Mouse (Mus musculus): ENCODE results near the gene Psmd7. TPM values are rescaled to one million over a fixed set of nuclear protein-coding genes. Genes with fewer than 3 reads are reported as not detected.

Gene Psmd7
- polyA plus RNA-seq, 1 experiment from 2014 or later = 119 TPM

- no peak overlapping the region for H3K9ac ChIP-seq (ENCODE audit: low read depth, low read length)
- no peak overlapping the region for H3K4me3 ChIP-seq (ENCODE audit: low read depth, low read length)
- no peaks in the 10 kb centered on the region for H3K36me3 ChIP-seq (ENCODE audit: control insufficient read depth, insufficient read depth)
- no peaks in the 10 kb centered on the region for H3K9me3 ChIP-seq (ENCODE audit: control insufficient read depth)
- 3% methylated on average over 7 of the region's 7 CpGs for WGBS
- no peak overlapping the region for H3K4me2 ChIP-seq (replicated peaks; ENCODE audit: low read depth)
- H3K27ac ChIP-seq (ENCODE audit: low read depth, low read length) = no peak overlapping the region
- no peaks in the 10 kb centered on the region for H3K4me1 ChIP-seq (replicated peaks; ENCODE audit: control insufficient read depth, insufficient read depth, low read length)
- ATAC-seq = no peak
- TF ChIP-seq CTCF (IDR thresholded peaks at IDR 0.05; ENCODE audit: low read depth) = peak; percentile 84
- no peaks in the 10 kb centered on the region for H3K27me3 ChIP-seq (replicated peaks; ENCODE audit: control insufficient read depth, insufficient read depth, low read length)
These were observed 14.8 kb upstream of the Psmd7 start for GRCm38 (mm10) chr8:107603026-107603425.

GRCm38 (mm10) chr8:107599691-107600090 is 11.4 kb upstream of the Psmd7 start:
- no peak for TF ChIP-seq CTCF (IDR thresholded peaks at IDR 0.05; ENCODE audit: low read depth)
- no peaks in the 10 kb centered on the region for H3K36me3 ChIP-seq (ENCODE audit: control insufficient read depth, insufficient read depth)
- no peak overlapping the region for H3K4me2 ChIP-seq (replicated peaks; ENCODE audit: low read depth)
- no peak overlapping the region for H3K9ac ChIP-seq (ENCODE audit: low read depth, low read length)
- no peaks in the 10 kb centered on the region for H3K27me3 ChIP-seq (replicated peaks; ENCODE audit: control insufficient read depth, insufficient read depth, low read length)
- no peak for ATAC-seq
- 88% methylated on average over 9 of the region's 9 CpGs for WGBS
- H3K4me1 ChIP-seq (replicated peaks; ENCODE audit: control insufficient read depth, insufficient read depth, low read length) = no peaks in the 10 kb centered on the region
- no peak overlapping the region for H3K27ac ChIP-seq (ENCODE audit: low read depth, low read length)
- no peaks in the 10 kb centered on the region for H3K9me3 ChIP-seq (ENCODE audit: control insufficient read depth)
- H3K4me3 ChIP-seq (ENCODE audit: low read depth, low read length) = no peak overlapping the region

DNA sequence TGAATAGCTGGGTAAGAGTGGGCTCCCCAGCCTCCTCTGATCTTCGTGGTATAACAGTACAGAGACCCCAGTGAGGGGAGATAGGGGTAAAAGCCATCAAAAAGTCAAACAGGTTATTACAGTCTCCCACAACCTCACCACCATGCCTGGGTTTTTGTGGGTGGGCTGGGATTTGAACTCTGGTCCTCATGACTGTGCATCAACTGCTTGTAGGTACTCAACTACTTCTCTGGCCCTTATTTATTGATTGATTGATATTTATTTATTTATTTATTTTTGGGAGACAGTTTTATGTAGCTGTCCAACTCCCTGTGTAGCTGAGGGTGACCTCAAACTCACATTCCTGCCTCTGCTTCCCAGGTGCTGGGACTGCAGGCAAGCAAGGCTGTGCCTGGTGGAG is 9.5 kb upstream of the Psmd7 start:
- no peak overlapping the region for H3K27ac ChIP-seq (ENCODE audit: low read depth, low read length)
- WGBS = 55% methylated on average over 1 of the region's 1 CpGs
- ATAC-seq = no peak

GRCm38 (mm10) chr8:107594817-107595216 is 6.6 kb upstream of the Psmd7 start:
- no peak overlapping the region for H3K9ac ChIP-seq (ENCODE audit: low read depth, low read length)
- no peak for TF ChIP-seq CTCF (IDR thresholded peaks at IDR 0.05; ENCODE audit: low read depth)
- no peaks in the 10 kb centered on the region for H3K4me1 ChIP-seq (replicated peaks; ENCODE audit: control insufficient read depth, insufficient read depth, low read length)
- no peaks in the 10 kb centered on the region for H3K9me3 ChIP-seq (ENCODE audit: control insufficient read depth)
- H3K4me2 ChIP-seq (replicated peaks; ENCODE audit: low read depth) = no peak overlapping the region
- ATAC-seq = no peak
- no peaks in the 10 kb centered on the region for H3K36me3 ChIP-seq (ENCODE audit: control insufficient read depth, insufficient read depth)
- no peak overlapping the region for H3K27ac ChIP-seq (ENCODE audit: low read depth, low read length)
- WGBS = 83% methylated on average over 6 of the region's 6 CpGs
- H3K4me3 ChIP-seq (ENCODE audit: low read depth, low read length) = no peak overlapping the region
- no peaks in the 10 kb centered on the region for H3K27me3 ChIP-seq (replicated peaks; ENCODE audit: control insufficient read depth, insufficient read depth, low read length)

More for the DNA sequence above, 9.5 kb upstream of the Psmd7 start:
- Histone ChIP-seq H3K4me3 (ENCODE audit: low read depth, low read length) (no peak overlapping the region), H3K4me1 (replicated peaks; ENCODE audit: control insufficient read depth, insufficient read depth, low read length) (no peaks in the 10 kb centered on the region), H3K9me3 (ENCODE audit: control insufficient read depth) (no peaks in the 10 kb centered on the region), H3K27me3 (replicated peaks; ENCODE audit: control insufficient read depth, insufficient read depth, low read length) (no peaks in the 10 kb centered on the region), H3K9ac (ENCODE audit: low read depth, low read length) (no peak overlapping the region), H3K36me3 (ENCODE audit: control insufficient read depth, insufficient read depth) (no peaks in the 10 kb centered on the region), H3K4me2 (replicated peaks; ENCODE audit: low read depth) (no peak overlapping the region)
- TF ChIP-seq CTCF (IDR thresholded peaks at IDR 0.05; ENCODE audit: low read depth) = no peak

- Histone ChIP-seq H3K4me1 (replicated peaks; ENCODE audit: control insufficient read depth, insufficient read depth, low read length) (no peaks in the 10 kb centered on the region), H3K9me3 (ENCODE audit: control insufficient read depth) (no peaks in the 10 kb centered on the region), H3K9ac (ENCODE audit: low read depth, low read length) (no peak overlapping the region), H3K27ac (ENCODE audit: low read depth, low read length) (no peak overlapping the region), H3K4me3 (ENCODE audit: low read depth, low read length) (no peak overlapping the region), H3K4me2 (replicated peaks; ENCODE audit: low read depth) (no peak overlapping the region), H3K36me3 (ENCODE audit: control insufficient read depth, insufficient read depth) (no peaks in the 10 kb centered on the region), H3K27me3 (replicated peaks; ENCODE audit: control insufficient read depth, insufficient read depth, low read length) (no peaks in the 10 kb centered on the region)
- ATAC-seq = peak; percentile 69
- TF ChIP-seq CTCF (IDR thresholded peaks at IDR 0.05; ENCODE audit: low read depth) = no peak
- 25% methylated on average over 6 of the region's 6 CpGs for WGBS
These were observed 5.9 kb upstream of the Psmd7 start for GRCm38 (mm10) chr8:107593967-107594729.

DNA sequence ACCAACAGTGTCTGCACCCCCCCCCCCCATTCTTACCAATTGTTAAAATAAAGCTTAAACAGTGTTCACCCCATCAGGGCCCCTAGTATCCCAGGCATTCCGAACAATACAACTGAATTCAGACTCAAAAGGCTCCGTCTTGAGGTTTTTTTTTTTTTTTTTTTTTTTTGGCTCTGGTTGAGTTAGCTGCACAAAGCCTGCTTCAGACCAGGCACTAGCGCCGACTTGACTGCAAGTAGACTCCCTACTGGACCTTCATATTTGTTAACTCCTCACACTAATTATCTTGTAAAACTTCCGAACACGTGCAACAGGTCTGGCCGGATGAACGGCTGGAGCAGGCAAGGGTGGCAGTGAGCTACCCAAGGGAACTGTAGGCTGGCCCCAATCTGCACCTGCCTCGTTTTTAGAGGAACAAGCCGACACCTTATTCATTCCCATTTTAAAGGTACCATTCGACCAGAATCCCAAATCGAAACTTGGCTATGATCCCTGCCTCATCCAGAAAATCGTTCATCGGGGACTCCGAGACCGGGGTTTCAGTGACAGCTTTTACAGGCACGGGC is 752 bp downstream of the Psmd7 start:
- Histone ChIP-seq H3K27me3 (replicated peaks; ENCODE audit: control insufficient read depth, insufficient read depth, low read length) (no peaks in the 10 kb centered on the region), H3K9me3 (ENCODE audit: control insufficient read depth) (no peaks in the 10 kb centered on the region), H3K4me1 (replicated peaks; ENCODE audit: control insufficient read depth, insufficient read depth, low read length) (no peaks in the 10 kb centered on the region), H3K27ac (ENCODE audit: low read depth, low read length) (peak overlapping the region; percentile 47; the same call in 1 of the 2 replicates), H3K4me2 (replicated peaks; ENCODE audit: low read depth) (peak overlapping the region; percentile 68), H3K36me3 (ENCODE audit: control insufficient read depth, insufficient read depth) (peaks cover 36% of the 10 kb centered on the region), H3K4me3 (ENCODE audit: low read depth, low read length) (peak overlapping the region; percentile 78), H3K9ac (ENCODE audit: low read depth, low read length) (peak overlapping the region; percentile 78)
- WGBS = under 1% methylated on average over 17 of the region's 17 CpGs
- no peak for TF ChIP-seq CTCF (IDR thresholded peaks at IDR 0.05; ENCODE audit: low read depth)
- peak; percentile 40 for ATAC-seq
